Comparison of ENCODE assay signal across 8 mouse cellular contexts in genomic region chr3:96219191-96219641, GRCm38 (mm10). TPM values are rescaled to one million over a fixed set of nuclear protein-coding genes. Genes with fewer than 3 reads are reported as not detected.
DNase-seq lines count a peak whose midpoint lies in the region; ATAC-seq and TF ChIP-seq lines count a peak whose summit lies in the region.

No protein-coding gene starts in this region.

- H3K27ac ChIP-seq in bone marrow macrophage, adult 2 months (ENCODE audit: insufficient read depth, low read depth, low read length), result peak overlapping the region; percentile 94
- peak overlapping the region; percentile 98 for H3K27ac ChIP-seq in forebrain, embryonic 13.5 days
- H3K27ac ChIP-seq in intestine, embryonic 16.5 days (ENCODE audit: low read length), result peak overlapping the region; percentile 100
- H3K27ac ChIP-seq in lung, embryonic 16.5 days (ENCODE audit: low read length), result peak overlapping the region; percentile 99

- peak overlapping the region; percentile 87 for H3K4me2 ChIP-seq in forebrain, embryonic 13.5 days
- H3K4me2 ChIP-seq in intestine, embryonic 16.5 days (ENCODE audit: low read depth, low read length), result peak overlapping the region; percentile 85
- H3K4me2 ChIP-seq in lung, embryonic 16.5 days (ENCODE audit: low read depth, low read length), result peak overlapping the region; percentile 78

- peaks cover 11% of the 10 kb centered on the region for H3K4me1 ChIP-seq in bone marrow macrophage, adult 2 months (ENCODE audit: control insufficient read depth, insufficient read depth, low read length)
- H3K4me1 ChIP-seq in forebrain, embryonic 13.5 days, result peaks cover 40% of the 10 kb centered on the region
- H3K4me1 ChIP-seq in intestine, embryonic 16.5 days (ENCODE audit: control insufficient read depth, insufficient read depth, low read length), result peaks cover 18% of the 10 kb centered on the region
- H3K4me1 ChIP-seq in lung, embryonic 16.5 days (replicated peaks; ENCODE audit: control insufficient read depth, insufficient read depth, low read length), result peaks cover 20% of the 10 kb centered on the region

- H3K4me3 ChIP-seq in bone marrow macrophage, adult 2 months (ENCODE audit: insufficient read depth, low read length), result peak overlapping the region; percentile 83
- H3K4me3 ChIP-seq in forebrain, embryonic 13.5 days, result peak overlapping the region; percentile 61
- H3K4me3 ChIP-seq in intestine, embryonic 16.5 days (ENCODE audit: low read length), result peak overlapping the region; percentile 68
- H3K4me3 ChIP-seq in lung, embryonic 16.5 days (ENCODE audit: low read length), result peak overlapping the region; percentile 74

- no peaks in the 10 kb centered on the region for H3K9me3 ChIP-seq in forebrain, embryonic 13.5 days (replicated peaks)
- no peaks in the 10 kb centered on the region for H3K9me3 ChIP-seq in intestine, embryonic 16.5 days (ENCODE audit: control insufficient read depth, low read length)
- H3K9me3 ChIP-seq in lung, embryonic 16.5 days (ENCODE audit: control insufficient read depth, low read length), result no peaks in the 10 kb centered on the region

- H3K36me3 ChIP-seq in forebrain, embryonic 13.5 days (ENCODE audit: poor library complexity, severe bottlenecking), result no peaks in the 10 kb centered on the region
- no peaks in the 10 kb centered on the region for H3K36me3 ChIP-seq in intestine, embryonic 16.5 days (ENCODE audit: control insufficient read depth, insufficient read depth, low read length)
- H3K36me3 ChIP-seq in lung, embryonic 16.5 days (ENCODE audit: control insufficient read depth, insufficient read depth, low read length), result no peaks in the 10 kb centered on the region

- under 1% methylated on average over 12 of the region's 12 CpGs for WGBS in forebrain, embryonic 13.5 days
- WGBS in intestine, embryonic 16.5 days, result under 1% methylated on average over 12 of the region's 12 CpGs
- WGBS in lung, embryonic 16.5 days, result 0% methylated on average over 12 of the region's 12 CpGs

- TF ChIP-seq CTCF in bone marrow macrophage, adult 2 months (IDR thresholded peaks at IDR 0.05; ENCODE audit: low read depth, low read length), result peak; percentile 47; the same call in 1 of the 2 replicates

- ATAC-seq in forebrain, embryonic 13.5 days, result peak; percentile 39
- peak; percentile 7; the same call in 1 of the 2 replicates for ATAC-seq in intestine, embryonic 16.5 days
- ATAC-seq in lung, embryonic 16.5 days (ENCODE audit: low read depth), result peak; percentile 21; the same call in 1 of the 2 replicates

- H3K27me3 ChIP-seq in forebrain, embryonic 13.5 days, result no peaks in the 10 kb centered on the region
- no peaks in the 10 kb centered on the region for H3K27me3 ChIP-seq in intestine, embryonic 16.5 days (replicated peaks; ENCODE audit: control insufficient read depth, insufficient read depth, low read length)
- H3K27me3 ChIP-seq in lung, embryonic 16.5 days (ENCODE audit: control insufficient read depth, insufficient read depth, low read depth, low read length), result no peaks in the 10 kb centered on the region

- TF ChIP-seq POLR2A in bone marrow macrophage, adult 2 months (IDR thresholded peaks at IDR 0.05; ENCODE audit: borderline replicate concordance, low read depth, low read length), result no peak

- DNase-seq in adrenal gland, postnatal 10 days, result peak; percentile 36
- DNase-seq in adrenal gland, adult 18-20 months (ENCODE audit: low spot score in 2 of 2), result no peak
- peak; percentile 40 for DNase-seq in skeletal muscle tissue, adult 2 months (ENCODE audit: low read depth, low spot score)
- DNase-seq in layer of hippocampus, adult 9-10 months (ENCODE audit: low spot score), result no peak

- peak overlapping the region; percentile 88 for H3K9ac ChIP-seq in forebrain, embryonic 13.5 days
- peak overlapping the region; percentile 73 for H3K9ac ChIP-seq in intestine, embryonic 16.5 days (ENCODE audit: low read depth, low read length)
- peak overlapping the region; percentile 62 for H3K9ac ChIP-seq in lung, embryonic 16.5 days (ENCODE audit: low read length)

RNA-seq across cellular contexts. Expression of gene Bola1, which starts 0.3 kb away (rescaled TPM):
- total RNA-seq in adrenal gland, postnatal 10 days (2021), result 10 to 100 TPM; 28.6 to 31.3 TPM
- 10 to 100 TPM; 30.3 to 35.8 TPM for total RNA-seq in adrenal gland, adult 18-20 months (2021)
- polyA plus RNA-seq in bone marrow macrophage, adult 2 months (2012; ENCODE audit: insufficient read depth, insufficient read length, missing spikeins), result 14.1 and 19.0 TPM in 2 replicates
- 82.2 and 86.6 TPM in 2 replicates for polyA plus RNA-seq in forebrain, embryonic 13.5 days (2015; fragmentation: Nextera tagmentation; extraction: Ambion mirVana)
- polyA plus RNA-seq in intestine, embryonic 16.5 days (2015; fragmentation: Nextera tagmentation; extraction: Ambion mirVana), result 65.2 and 66.2 TPM in 2 replicates
- polyA plus RNA-seq in lung, embryonic 16.5 days (2015; fragmentation: Nextera tagmentation; extraction: Ambion mirVana), result 51.4 and 51.6 TPM in 2 replicates

RNA-seq across cellular contexts. Expression of gene Hist2h2ab, which starts 0.4 kb away (rescaled TPM):
- total RNA-seq in adrenal gland, postnatal 10 days (2021), result 10 to 100 TPM; 17.5 to 21.2 TPM
- total RNA-seq in adrenal gland, adult 18-20 months (2021), result 1 to 10 TPM; 4.9 to 5.1 TPM
- not detected in 2 replicates for polyA plus RNA-seq in bone marrow macrophage, adult 2 months (2012; ENCODE audit: insufficient read depth, insufficient read length, missing spikeins)
- 0.78 and 2.2 TPM in 2 replicates for polyA plus RNA-seq in forebrain, embryonic 13.5 days (2015; fragmentation: Nextera tagmentation; extraction: Ambion mirVana)
- 0.70 TPM in 1 of 2 replicates, not detected in the other for polyA plus RNA-seq in intestine, embryonic 16.5 days (2015; fragmentation: Nextera tagmentation; extraction: Ambion mirVana)
- polyA plus RNA-seq in lung, embryonic 16.5 days (2015; fragmentation: Nextera tagmentation; extraction: Ambion mirVana), result 1.3 and 1.9 TPM in 2 replicates

RNA-seq across cellular contexts. Expression of gene Hist2h2ac, which starts 1.5 kb away (rescaled TPM):
- total RNA-seq in adrenal gland, postnatal 10 days (2021), result 100 to 1,000 TPM; 154 to 170 TPM
- 10 to 100 TPM; 37.8 to 39.8 TPM for total RNA-seq in adrenal gland, adult 18-20 months (2021)
- polyA plus RNA-seq in bone marrow macrophage, adult 2 months (2012; ENCODE audit: insufficient read depth, insufficient read length, missing spikeins), result not detected in 2 replicates
- polyA plus RNA-seq in forebrain, embryonic 13.5 days (2015; fragmentation: Nextera tagmentation; extraction: Ambion mirVana), result 13.2 and 13.3 TPM in 2 replicates
- 2.8 and 4.7 TPM in 2 replicates for polyA plus RNA-seq in intestine, embryonic 16.5 days (2015; fragmentation: Nextera tagmentation; extraction: Ambion mirVana)
- polyA plus RNA-seq in lung, embryonic 16.5 days (2015; fragmentation: Nextera tagmentation; extraction: Ambion mirVana), result 8.9 and 9.0 TPM in 2 replicates

RNA-seq across cellular contexts. Expression of gene Hist2h2be, which starts 1.7 kb away (rescaled TPM):
- total RNA-seq in adrenal gland, postnatal 10 days (2021), result 10 to 100 TPM in 1 of 2 experiments, 1 to 10 TPM in 1; 6.9 to 10.8 TPM
- total RNA-seq in adrenal gland, adult 18-20 months (2021), result 10 to 100 TPM; 17.3 to 19.9 TPM
- 13.0 and 13.9 TPM in 2 replicates for polyA plus RNA-seq in bone marrow macrophage, adult 2 months (2012; ENCODE audit: insufficient read depth, insufficient read length, missing spikeins)
- polyA plus RNA-seq in forebrain, embryonic 13.5 days (2015; fragmentation: Nextera tagmentation; extraction: Ambion mirVana), result 10.7 and 11.0 TPM in 2 replicates
- polyA plus RNA-seq in intestine, embryonic 16.5 days (2015; fragmentation: Nextera tagmentation; extraction: Ambion mirVana), result 6.7 and 7.3 TPM in 2 replicates
- polyA plus RNA-seq in lung, embryonic 16.5 days (2015; fragmentation: Nextera tagmentation; extraction: Ambion mirVana), result 7.5 and 8.8 TPM in 2 replicates

RNA-seq across cellular contexts. Expression of gene Hist2h3c2, which starts 19.7 kb away (rescaled TPM):
- 100 to 1,000 TPM; 135 to 152 TPM for total RNA-seq in adrenal gland, postnatal 10 days (2021)
- 10 to 100 TPM; 17.4 to 18.8 TPM for total RNA-seq in adrenal gland, adult 18-20 months (2021)
- polyA plus RNA-seq in bone marrow macrophage, adult 2 months (2012; ENCODE audit: insufficient read depth, insufficient read length, missing spikeins), result 2.4 and 13.5 TPM in 2 replicates
- 14.7 and 15.0 TPM in 2 replicates for polyA plus RNA-seq in forebrain, embryonic 13.5 days (2015; fragmentation: Nextera tagmentation; extraction: Ambion mirVana)
- 2.9 and 3.7 TPM in 2 replicates for polyA plus RNA-seq in intestine, embryonic 16.5 days (2015; fragmentation: Nextera tagmentation; extraction: Ambion mirVana)
- 3.6 and 4.7 TPM in 2 replicates for polyA plus RNA-seq in lung, embryonic 16.5 days (2015; fragmentation: Nextera tagmentation; extraction: Ambion mirVana)

Comparison
In these comparisons a context has a peak if more than half of its experiments do, and no peak if none do; other contexts are left out.
1. DNase-seq: peak in adrenal gland, postnatal 10 days (single experiment) and skeletal muscle tissue, adult 2 months (single experiment); none in adrenal gland, adult 18-20 months (0 of 2) and layer of hippocampus, adult 9-10 months (single experiment).
2. Peak in every context shown above with its lines, with median percentiles within 50 percentile points of each other: H3K27ac ChIP-seq, H3K4me3 ChIP-seq, ATAC-seq, H3K4me2 ChIP-seq and H3K9ac ChIP-seq.